Mouse (Mus musculus): ENCODE measurements around the gene Pgap3. TPM values are rescaled to one million over a fixed set of nuclear protein-coding genes. Genes with fewer than 3 reads are reported as not detected.
"Not testable (repeated sequence)": the region's sequence is repeated elsewhere in the genome, so short reads cannot be mapped to it uniquely, and the experiment has no call there.

Gene Pgap3
- total RNA-seq, 2 experiments from 2014 or later = 8.1 to 9.1 TPM

GRCm38 (mm10) chr11:98412273-98412796 is 12.0 kb upstream of the Pgap3 start, which contains the start of gene Erbb2:
Gene Erbb2 (plus strand): TSS chr11:98412470.
- DNase-seq = peak; percentile 77 to 85

- no peak for DNase-seq
Measured at GRCm38 (mm10) chr11:98409341-98409822, 9.1 kb upstream of the Pgap3 start.

DNA sequence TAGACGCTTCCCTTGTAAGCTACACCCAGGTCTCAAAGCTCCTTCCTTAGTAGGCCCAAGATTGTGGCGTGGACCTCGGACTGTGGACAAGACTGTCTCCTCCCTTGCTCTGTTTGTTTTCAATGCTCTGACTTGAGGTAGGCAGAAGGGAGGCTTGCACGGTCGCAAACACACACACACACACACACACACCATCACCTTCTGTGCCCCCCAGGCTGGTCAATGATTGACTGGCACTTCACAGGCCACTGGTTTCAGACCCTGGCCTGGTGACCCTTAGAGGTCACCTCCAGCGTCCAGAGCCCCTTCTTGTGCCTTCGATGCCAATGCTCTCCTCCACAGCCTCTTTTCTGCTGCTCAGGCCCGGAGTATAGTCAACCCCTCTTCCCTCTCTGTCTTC is 8.6 kb upstream of the Pgap3 start:
- DNase-seq = no peak

- DNase-seq = no peak
Measured at GRCm38 (mm10) chr11:98406621-98407020, 6.3 kb upstream of the Pgap3 start.

DNA sequence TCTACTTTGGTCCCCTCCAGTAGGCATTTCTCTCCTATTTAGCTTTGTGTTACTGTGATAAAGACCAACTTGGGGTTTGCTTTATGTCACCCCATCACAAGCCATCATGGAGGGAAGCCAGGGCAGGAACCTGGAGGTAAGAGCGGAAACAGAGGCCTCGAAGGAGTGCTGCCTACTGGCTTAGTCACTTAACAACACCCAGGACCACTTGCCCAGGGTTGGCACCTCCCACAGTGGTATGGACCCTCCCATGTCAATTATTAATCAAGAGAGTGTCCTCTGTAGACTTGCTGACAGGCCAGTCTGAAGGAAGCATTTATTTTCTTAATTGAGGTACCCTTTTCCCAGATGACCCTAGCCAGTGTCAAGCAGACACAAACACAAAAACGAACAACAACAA is 526 bp upstream of the Pgap3 start:
- no peak for DNase-seq

DNA sequence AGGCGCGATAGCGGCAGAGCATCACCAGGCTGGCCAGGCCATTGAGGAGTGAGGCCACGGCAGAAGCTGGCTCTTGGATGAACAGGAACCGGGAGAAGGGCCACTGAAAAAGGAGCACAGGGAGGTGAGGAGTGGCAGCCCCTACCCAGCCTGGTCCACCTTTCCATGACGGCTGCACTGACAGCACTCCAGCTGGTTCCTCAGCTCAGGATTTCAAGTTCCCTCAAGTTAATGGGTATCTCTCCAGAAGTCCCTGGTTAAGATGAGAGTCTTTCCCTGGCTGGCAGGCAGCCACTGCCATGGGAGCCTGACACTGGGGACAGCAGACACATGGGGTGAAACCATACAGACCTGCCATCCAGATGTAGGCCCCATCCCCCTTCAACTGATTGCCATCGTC is 2.3 kb downstream of the Pgap3 start:
- DNase-seq = no peak

DNA sequence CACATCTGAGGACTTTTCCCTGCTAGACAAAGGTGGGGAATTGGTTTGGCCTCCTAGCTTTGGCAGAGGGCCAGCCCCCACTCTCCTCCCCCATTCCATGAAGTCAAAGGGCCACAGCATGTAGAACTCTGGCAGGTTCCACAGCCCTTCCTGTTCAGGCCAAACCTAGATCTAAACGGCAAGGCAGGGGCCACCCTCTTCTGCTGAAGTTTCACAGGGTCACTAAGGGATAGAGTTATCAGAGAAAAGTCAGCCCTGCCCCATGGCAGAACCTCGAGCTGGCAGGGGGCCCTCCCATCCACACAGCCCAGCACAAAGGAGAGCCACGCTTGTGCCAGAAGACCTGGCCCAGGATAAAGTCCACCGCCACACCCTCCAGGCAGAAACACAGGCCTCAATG is 5.2 kb downstream of the Pgap3 start:
- peak; percentile 66 to 83 for DNase-seq

GRCm38 (mm10) chr11:98394301-98394700 is 6.0 kb downstream of the Pgap3 start:
- peak; percentile 71 to 81 for DNase-seq

- DNase-seq = peak; percentile 59 to 65
Measured at GRCm38 (mm10) chr11:98393317-98393716, 7.0 kb downstream of the Pgap3 start.

DNA sequence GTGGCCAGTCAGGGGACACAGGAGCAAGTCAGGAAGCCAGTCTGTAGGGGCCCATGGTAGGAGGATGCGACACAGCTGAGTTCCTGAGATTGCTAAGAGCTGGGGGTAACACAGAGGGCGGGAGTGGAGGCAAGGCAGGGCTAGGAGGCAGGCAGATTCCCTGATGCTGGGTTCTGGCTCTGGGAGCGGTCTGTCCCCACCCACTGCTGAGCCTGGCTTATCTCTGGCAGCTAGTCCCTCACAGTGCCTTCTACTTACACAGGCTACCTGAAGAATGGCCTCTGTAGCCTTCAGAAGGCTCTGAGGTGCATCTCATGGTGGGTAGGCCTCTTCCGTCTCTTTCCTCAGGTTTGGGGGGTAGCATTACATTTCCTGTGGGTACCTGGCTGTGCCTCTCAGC is 7.6 kb downstream of the Pgap3 start:
- DNase-seq = no peak

DNA sequence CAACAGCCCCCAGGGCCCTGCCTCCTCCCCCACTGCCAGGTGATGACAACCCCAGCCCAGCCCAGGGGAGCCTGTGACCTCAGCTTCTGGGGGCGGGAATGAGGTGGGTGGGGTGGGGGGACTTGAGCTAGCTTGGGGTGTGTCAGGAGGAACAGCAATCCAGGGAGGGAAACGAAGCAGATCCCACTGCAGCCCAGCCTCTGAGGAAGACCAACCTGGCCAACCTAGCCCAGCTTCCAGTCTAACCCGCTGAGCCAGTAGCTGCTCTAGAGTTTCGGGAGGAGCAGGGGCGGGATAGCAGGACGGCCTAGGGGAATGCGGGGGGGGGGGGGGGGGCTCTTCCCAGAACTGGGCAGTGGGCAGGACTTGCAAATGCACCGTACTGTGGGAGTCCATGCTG is 8.3 kb downstream of the Pgap3 start:
- DNase-seq = no peak

GRCm38 (mm10) chr11:98390141-98390540 is 10.1 kb downstream of the Pgap3 start:
- no peak for DNase-seq

DNA sequence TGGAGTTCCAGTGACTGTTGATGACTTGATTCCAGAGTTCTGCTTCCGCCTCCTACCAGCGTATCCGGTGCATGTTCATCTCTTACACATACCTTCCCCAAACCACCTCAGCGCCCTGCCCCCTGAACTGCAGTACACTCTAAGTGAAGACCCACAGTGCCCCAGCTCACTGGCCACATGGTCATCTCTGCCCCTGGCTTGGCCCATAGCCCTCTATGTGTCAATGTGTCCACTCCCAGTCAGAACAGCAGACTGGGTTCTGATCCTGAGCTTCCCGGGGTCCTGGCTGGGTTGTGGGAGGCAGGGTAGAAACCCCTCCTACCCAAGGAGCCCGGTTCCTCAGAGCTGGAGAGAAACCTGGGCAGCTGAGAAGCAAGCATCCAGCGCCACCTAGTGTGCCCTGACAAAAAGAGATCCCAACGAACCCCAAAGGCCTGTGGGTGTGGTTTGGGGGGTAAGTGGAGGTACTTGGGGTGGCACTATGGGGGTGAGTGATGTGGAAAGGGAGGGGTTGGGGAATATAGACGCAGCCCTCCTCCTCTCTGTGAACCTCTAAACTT is 11.0 kb downstream of the Pgap3 start:
- DNase-seq = peak in 1 of 2 experiments; percentile 65

DNA sequence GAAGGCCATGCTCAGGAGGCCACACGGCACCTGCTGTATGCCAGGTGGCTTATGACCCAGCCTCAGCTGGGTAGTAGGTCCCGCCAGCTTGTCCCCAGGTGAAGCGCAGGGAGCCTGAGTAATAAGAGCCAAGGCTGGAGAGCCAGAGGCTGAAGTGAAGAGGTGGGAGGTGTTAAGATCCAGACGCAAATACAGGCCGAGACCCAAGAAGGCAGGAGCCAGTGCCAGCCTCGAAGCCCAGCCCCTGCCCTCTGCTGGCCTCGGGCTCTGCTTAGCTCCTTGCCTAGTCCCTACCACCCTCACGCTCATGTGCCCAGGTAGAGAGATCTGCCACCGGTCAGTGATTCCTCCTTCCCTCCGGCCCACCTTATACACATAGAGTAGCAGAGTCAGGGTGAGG is 12.0 kb downstream of the Pgap3 start:
- no peak for DNase-seq

GRCm38 (mm10) chr11:98387056-98387577 is 13.2 kb downstream of the Pgap3 start:
- no peak for DNase-seq

- DNase-seq = no peak
Measured at GRCm38 (mm10) chr11:98386596-98386995, 13.7 kb downstream of the Pgap3 start.

GRCm38 (mm10) chr11:98385638-98386585 is 14.4 kb downstream of the Pgap3 start, which contains the start of gene Pnmt:
Gene Pnmt (plus strand): TSS chr11:98386450.
- peak; percentile 70 to 77 for DNase-seq

- peak; percentile 76 to 78 for DNase-seq
Measured at GRCm38 (mm10) chr11:98384721-98385637, 15.3 kb downstream of the Pgap3 start.

DNA sequence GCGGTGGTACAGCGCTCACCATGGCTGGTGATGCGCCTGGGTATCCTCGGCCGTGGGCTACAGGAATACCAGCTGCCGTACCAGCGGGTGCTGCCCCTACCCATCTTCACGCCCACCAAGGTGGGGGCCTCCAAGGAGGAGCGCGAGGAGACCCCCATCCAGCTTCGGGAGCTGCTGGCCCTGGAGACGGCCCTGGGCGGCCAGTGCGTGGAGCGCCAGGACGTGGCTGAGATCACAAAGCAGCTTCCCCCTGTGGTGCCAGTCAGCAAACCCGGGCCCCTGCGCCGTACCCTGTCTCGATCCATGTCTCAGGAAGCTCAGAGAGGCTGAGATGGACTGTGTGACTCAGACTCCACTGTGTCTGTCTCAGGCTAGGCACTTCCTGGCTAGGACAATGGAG is 16.1 kb downstream of the Pgap3 start:
- DNase-seq = no peak

DNA sequence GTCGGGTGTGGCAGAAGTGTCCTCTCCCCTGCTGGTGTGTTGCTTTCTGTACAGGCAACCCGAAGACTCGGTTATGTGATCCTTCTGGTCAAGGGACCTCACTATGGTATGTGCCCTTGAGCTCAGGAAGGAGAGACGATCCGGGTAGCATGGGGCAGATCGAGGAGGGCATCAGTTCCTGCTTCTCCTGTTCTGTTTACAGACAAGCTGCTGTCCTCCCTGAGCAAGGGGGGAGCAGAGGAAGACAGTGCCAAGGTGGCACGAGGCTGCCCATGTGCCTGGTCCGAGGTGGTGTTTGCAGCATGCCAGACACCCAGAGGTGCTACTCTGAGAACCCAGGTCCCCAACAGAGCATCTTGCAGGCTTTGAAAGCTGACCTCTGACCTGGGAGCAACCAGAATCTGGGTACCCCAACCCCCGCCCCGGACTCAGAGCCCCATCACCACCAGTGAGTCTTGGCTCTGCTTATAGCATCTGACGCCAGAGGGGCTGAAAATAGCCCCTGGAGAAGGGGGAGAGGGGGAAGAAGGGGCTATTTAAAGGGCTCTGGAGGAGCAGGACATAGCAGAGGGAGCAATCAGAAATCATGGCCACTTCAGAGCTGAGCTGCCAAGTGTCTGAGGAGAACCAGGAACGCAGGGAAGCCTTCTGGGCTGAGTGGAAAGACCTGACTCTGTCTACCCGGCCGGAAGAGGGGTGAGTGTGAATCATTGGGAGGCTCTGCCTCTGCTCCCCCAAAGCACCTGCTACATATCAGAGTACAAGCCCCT is 16.8 kb downstream of the Pgap3 start, which contains the start of gene Tcap:
TSS of gene Tcap (plus strand) at position 551 of the 770 bp plus-strand sequence.
- peak; percentile 81 to 83 for DNase-seq

DNA sequence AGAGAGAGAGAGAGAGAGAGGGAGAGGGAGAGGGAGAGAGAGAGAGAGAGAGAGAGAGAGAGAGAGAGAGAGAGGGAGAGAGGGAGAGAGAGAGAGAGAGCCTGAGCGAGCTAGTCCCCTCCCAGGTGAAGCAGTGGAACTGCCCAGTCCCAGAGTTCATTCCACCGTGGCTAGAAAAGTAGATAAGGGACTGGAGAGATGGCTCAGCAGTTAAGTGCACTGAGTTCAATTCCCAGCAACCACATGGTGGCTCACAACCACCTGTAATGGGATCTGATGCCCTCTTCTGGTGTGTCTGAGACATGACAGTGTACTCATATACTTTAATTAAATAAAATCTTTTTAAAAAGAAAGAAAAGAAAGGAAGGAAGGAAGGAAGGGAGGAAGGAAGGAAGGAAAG is 17.9 kb downstream of the Pgap3 start:
- not testable (repeated sequence) for DNase-seq
